ENCODE assay signal across 14 mouse cellular contexts in genomic region chr14:20172509-20172908, GRCm38 (mm10). TPM values are rescaled to one million over a fixed set of nuclear protein-coding genes. Genes with fewer than 3 reads are reported as not detected.
DNase-seq lines count a peak whose midpoint lies in the region; ATAC-seq lines count a peak whose summit lies in the region.
"Had no signal": no experiment of that assay in that cellular context is flagged by ENCODE, and none has a peak within 500 bp of the region (broad histone marks: within the 10 kb centered on the region; RNA-seq: fewer than 3 reads in every experiment).

No protein-coding gene starts in this region.

- H3K27me3 ChIP-seq in heart, embryonic 15.5 days: no peaks in the 10 kb centered on the region
- no peaks in the 10 kb centered on the region for H3K27me3 ChIP-seq in limb, embryonic 11.5 days (ENCODE audit: control insufficient read depth, insufficient read depth, low read length)
- H3K27me3 ChIP-seq: forebrain, embryonic 15.5 days; midbrain, embryonic 12.5 days; Patski had no signal

- no peak overlapping the region for H3K4me3 ChIP-seq in heart, embryonic 15.5 days
- H3K4me3 ChIP-seq in limb, embryonic 11.5 days (ENCODE audit: low read depth, low read length): no peak overlapping the region
- H3K4me3 ChIP-seq: forebrain, embryonic 15.5 days; midbrain, embryonic 12.5 days had no signal

- peak overlapping the region; percentile 28; the same call in 1 of the 2 replicates for H3K27ac ChIP-seq in heart, embryonic 15.5 days
- no peak overlapping the region for H3K27ac ChIP-seq in limb, embryonic 11.5 days (replicated peaks; ENCODE audit: low read depth, low read length)
- H3K27ac ChIP-seq: forebrain, embryonic 15.5 days; hindbrain, postnatal 0 days; midbrain, embryonic 12.5 days had no signal

- intact Hi-C loops in heart, postnatal 14 days (cut with DNase I): no loop called here
- intact Hi-C loops in left cerebral cortex, postnatal 4 days (cut with DNase I): no loop called here

- peaks cover 12% of the 10 kb centered on the region for H3K4me1 ChIP-seq in heart, embryonic 15.5 days (replicated peaks)
- peaks cover 13% of the 10 kb centered on the region for H3K4me1 ChIP-seq in limb, embryonic 11.5 days (ENCODE audit: control insufficient read depth, insufficient read depth, low read length)
- H3K4me1 ChIP-seq: forebrain, embryonic 15.5 days had no signal

- ATAC-seq in heart, embryonic 15.5 days (replicated peaks; ENCODE audit: insufficient number of reproducible peaks, insufficient read depth, low FRiP score, low read depth): no peak
- no peak for ATAC-seq in limb, embryonic 11.5 days (ENCODE audit: insufficient number of reproducible peaks, low FRiP score, low TSS enrichment, low read depth)
- ATAC-seq: forebrain, embryonic 15.5 days; Patski had no signal

- H3K9me3 ChIP-seq in heart, embryonic 15.5 days (replicated peaks): no peaks in the 10 kb centered on the region
- H3K9me3 ChIP-seq in limb, embryonic 11.5 days (ENCODE audit: control insufficient read depth, low read length): no peaks in the 10 kb centered on the region; the same call in 1 of the 2 replicates
- H3K9me3 ChIP-seq: forebrain, embryonic 15.5 days; midbrain, embryonic 12.5 days had no signal

- no peaks in the 10 kb centered on the region for H3K36me3 ChIP-seq in heart, embryonic 15.5 days
- H3K36me3 ChIP-seq in limb, embryonic 11.5 days (ENCODE audit: control insufficient read depth, insufficient read depth, low read length): no peaks in the 10 kb centered on the region
- H3K36me3 ChIP-seq: forebrain, embryonic 15.5 days; midbrain, embryonic 12.5 days had no signal

- DNase-seq in heart, postnatal 14 days: no peak
- DNase-seq in spleen, postnatal 36 days (ENCODE audit: low spot score in 2 of 2): peak; percentile 28 to 46
- no peak for DNase-seq in spleen, postnatal 10 days (ENCODE audit: low spot score in 2 of 2)
- peak; percentile 35 for DNase-seq in limb, embryonic 11.5 days (ENCODE audit: low spot score)
- peak; percentile 39 to 75 for DNase-seq in lung, postnatal 4 days
- DNase-seq in embryo, embryonic 11 days: no peak
- no peak for DNase-seq in left cerebral cortex, postnatal 4 days
- DNase-seq: cerebellum, adult 2 months; kidney, adult 9 months had no signal

- no peak overlapping the region for H3K4me2 ChIP-seq in heart, embryonic 15.5 days
- H3K4me2 ChIP-seq in limb, embryonic 11.5 days (ENCODE audit: low read depth, severe bottlenecking): no peak overlapping the region
- H3K4me2 ChIP-seq: forebrain, embryonic 15.5 days; midbrain, embryonic 12.5 days had no signal

- WGBS in heart, embryonic 15.5 days: 57% methylated on average over 5 of the region's 5 CpGs
- 43% methylated on average over 5 of the region's 5 CpGs for WGBS in limb, embryonic 11.5 days

- no peak overlapping the region for H3K9ac ChIP-seq in heart, embryonic 15.5 days
- H3K9ac ChIP-seq in limb, embryonic 11.5 days (ENCODE audit: low read length): no peak overlapping the region
- H3K9ac ChIP-seq: forebrain, embryonic 15.5 days; midbrain, embryonic 12.5 days had no signal

RNA-seq across cellular contexts. Expression of gene Kcnk5, which starts 9.1 kb away (rescaled TPM):
- polyA plus RNA-seq in heart, embryonic 15.5 days (2015; fragmentation: Nextera tagmentation; extraction: Ambion mirVana): 1.8 and 4.1 TPM in 2 replicates
- total RNA-seq in heart, postnatal 14 days (2021): under 1 TPM; 0.88 to 0.98 TPM
- 5.2 and 6.4 TPM in 2 replicates for polyA plus RNA-seq in limb, embryonic 11.5 days (2014; fragmentation: Nextera tagmentation; extraction: Ambion mirVana)
- total RNA-seq in left cerebral cortex, postnatal 4 days (2021): 1 to 10 TPM in 1 of 2 experiments, under 1 TPM in 1; 0.83 to 1.0 TPM

RNA-seq across cellular contexts. Expression of gene Saysd1, which starts 34.2 kb away (rescaled TPM):
- 7.7 and 9.3 TPM in 2 replicates for polyA plus RNA-seq in heart, embryonic 15.5 days (2015; fragmentation: Nextera tagmentation; extraction: Ambion mirVana)
- 1 to 10 TPM; 2.3 to 2.5 TPM for total RNA-seq in heart, postnatal 14 days (2021)
- 11.4 and 15.3 TPM in 2 replicates for polyA plus RNA-seq in limb, embryonic 11.5 days (2014; fragmentation: Nextera tagmentation; extraction: Ambion mirVana)
- total RNA-seq in left cerebral cortex, postnatal 4 days (2021): 1 to 10 TPM; 5.2 to 6.0 TPM

Comparison
In these comparisons a context has a peak if more than half of its experiments do, and no peak if none do; other contexts are left out.
1. DNase-seq: peak in spleen, postnatal 36 days (2 of 2), limb, embryonic 11.5 days (single experiment) and lung, postnatal 4 days (2 of 2); none in heart, postnatal 14 days (0 of 2), spleen, postnatal 10 days (0 of 2), embryo, embryonic 11 days (single experiment) and left cerebral cortex, postnatal 4 days (single experiment).